Mouse (Mus musculus) forebrain, embryonic 11.5 days (tissue): ENCODE measurements around the gene Akap8. TPM values are rescaled to one million over a fixed set of nuclear protein-coding genes. Genes with fewer than 3 reads are reported as not detected.

ENCODE experiments used
- ATAC-seq: fragments of 200-750 bp; cut with Nextera tagmentation; replicated peaks from 2 replicates; pipeline ENCODE4 v1.8.0; 2017; ENCODE audit warnings: moderate TSS enrichment; ENCODE audit not compliant: low FRiP score
- DNase-seq: peaks from one replicate; pipeline ENCODE4 v3.0.0-alpha.2; 2017; ENCODE audit warnings: low spot score
- H3K27ac ChIP-seq: fragments of 300-500 bp; sonication (generic); 2 replicates; pipeline ENCODE4 v1.5.1; 2014; ENCODE audit warnings: low read depth, low read length
- H3K27me3 ChIP-seq: fragments of 300-500 bp; sonication (generic); 2 replicates; pipeline ENCODE4 v1.6.1; 2014; ENCODE audit warnings: mild to moderate bottlenecking, low read length, mixed read lengths; ENCODE audit not compliant: control insufficient read depth, insufficient read depth
- H3K36me3 ChIP-seq: fragments of 300-500 bp; sonication (generic); 2 replicates; pipeline ENCODE4 v1.6.1; 2014; ENCODE audit warnings: mild to moderate bottlenecking, low read length, moderate library complexity, mixed read lengths; ENCODE audit not compliant: control insufficient read depth, insufficient read depth
- H3K4me1 ChIP-seq: fragments of 300-500 bp; sonication (generic); replicated peaks from 2 replicates; pipeline ENCODE4 v1.6.1; 2014; ENCODE audit warnings: low read length, mixed read lengths; ENCODE audit not compliant: control insufficient read depth, insufficient read depth
- H3K4me2 ChIP-seq: fragments of 300-500 bp; sonication (generic); 2 replicates; pipeline ENCODE4 v1.6.1; 2014; ENCODE audit warnings: low read depth, mild to moderate bottlenecking, low read length, moderate library complexity, mixed read lengths; ENCODE audit not compliant: severe bottlenecking
- H3K4me3 ChIP-seq: fragments of 300-500 bp; sonication (generic); 2 replicates; pipeline ENCODE4 v1.5.1; 2014; ENCODE audit warnings: low read depth, low read length
- H3K9ac ChIP-seq: fragments of 300-500 bp; sonication (generic); 2 replicates; pipeline ENCODE4 v1.6.1; 2014; ENCODE audit warnings: low read length
- H3K9me3 ChIP-seq: fragments of 300-500 bp; sonication (generic); 2 replicates; pipeline ENCODE4 v1.6.1; 2016; ENCODE audit warnings: low read length, mixed read lengths; ENCODE audit not compliant: control insufficient read depth
- WGBS: fragments of 180-500 bp; shearing (Covaris S2); extraction: QIAGEN DNeasy Blood & Tissue Kit; methylation state at CpG from one replicate; pipeline ENCODE4 v1.1.7; 2014; 5-methylcytosine and 5-hydroxymethylcytosine counted together
- polyA plus RNA-seq: library from polyadenylated mRNA; unstranded; fragments of >200 nt; fragmentation: Nextera tagmentation; extraction: Ambion mirVana; gene quantifications from 2 replicates; pipeline ENCODE4 v1.2.1, GENCODE M21; 2014

Gene Akap8
- polyA plus RNA-seq, 1 experiment from 2014 or later = 78.4 TPM

GRCm38 (mm10) chr17:32359928-32360327, 38.9 kb upstream of the Akap8 start:
- Histone ChIP-seq H3K4me1 (peaks cover 7% of the 10 kb centered on the region), H3K27me3 (no peaks in the 10 kb centered on the region), H3K4me3 (no peak overlapping the region), H3K4me2 (no peak overlapping the region), H3K9me3 (no peaks in the 10 kb centered on the region), H3K27ac (no peak overlapping the region), H3K9ac (no peak overlapping the region), H3K36me3 (peaks cover 46% of the 10 kb centered on the region)
- no peak for ATAC-seq
- WGBS = 92% methylated on average over 16 of the region's 18 CpGs
- DNase-seq = no peak

DNA sequence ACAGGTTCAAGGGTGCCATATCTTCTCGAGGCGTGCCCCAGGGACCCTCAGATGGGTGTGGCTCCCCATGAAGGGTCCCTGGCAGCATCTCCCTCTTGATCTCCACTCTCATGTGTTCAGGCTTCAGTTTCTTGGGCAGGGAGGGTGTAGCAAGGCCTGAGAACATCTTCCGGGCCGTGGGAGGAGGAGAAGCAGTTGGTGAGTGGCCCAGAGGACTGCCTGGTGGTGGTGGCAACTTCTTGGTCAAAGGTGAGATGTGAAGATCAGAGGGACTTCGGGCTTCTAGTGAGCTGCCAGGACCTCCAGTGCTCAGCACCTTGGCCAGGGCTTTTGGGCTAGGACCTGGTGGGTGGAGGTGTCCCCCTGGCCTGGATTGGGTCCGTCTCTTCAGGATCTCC, 37.9 kb upstream of the Akap8 start:
- Histone ChIP-seq H3K36me3 (peaks cover 49% of the 10 kb centered on the region), H3K4me3 (no peak overlapping the region), H3K27ac (no peak overlapping the region), H3K27me3 (no peaks in the 10 kb centered on the region), H3K9me3 (no peaks in the 10 kb centered on the region), H3K9ac (no peak overlapping the region), H3K4me2 (no peak overlapping the region), H3K4me1 (peaks cover 7% of the 10 kb centered on the region)
- DNase-seq = no peak
- WGBS = 94% methylated on average over 6 of the region's 6 CpGs
- no peak for ATAC-seq

DNA sequence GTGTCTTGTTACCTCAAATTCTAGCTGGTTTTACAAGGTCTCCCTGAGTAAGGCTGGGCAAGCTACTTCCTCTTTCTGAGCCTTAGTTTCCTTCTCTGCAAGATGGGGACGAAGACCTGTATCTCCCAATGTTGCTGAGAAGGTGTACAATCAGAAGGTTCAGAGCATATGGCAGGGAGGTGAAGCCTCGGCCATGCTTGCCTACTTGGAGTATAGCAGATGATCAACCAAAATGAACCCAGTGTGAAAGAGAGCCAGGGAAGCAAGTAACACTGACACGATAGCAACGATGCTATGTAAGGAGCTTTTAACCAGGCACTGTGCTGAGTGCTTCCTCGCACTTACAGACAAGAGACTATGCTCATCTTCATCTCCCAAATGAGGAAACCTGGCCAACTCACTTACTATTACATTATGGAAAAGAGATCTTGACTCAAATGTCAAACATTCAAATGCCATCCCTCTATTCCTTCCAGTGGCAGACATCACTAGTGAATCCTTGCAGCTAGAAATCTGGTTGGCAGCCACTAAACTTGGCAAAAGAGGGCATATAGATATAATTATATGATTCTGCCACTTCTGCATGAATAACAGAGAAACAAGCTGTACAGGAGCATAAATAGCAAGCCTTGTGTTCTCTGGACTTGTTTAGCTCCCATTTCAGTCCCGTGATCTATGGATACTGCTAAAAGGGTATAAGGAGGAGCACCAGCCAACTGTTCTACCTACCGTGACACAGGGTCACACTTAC, 37.3 kb upstream of the Akap8 start:
- Histone ChIP-seq H3K9me3 (no peaks in the 10 kb centered on the region), H3K27ac (no peak overlapping the region), H3K27me3 (no peaks in the 10 kb centered on the region), H3K36me3 (peaks cover 49% of the 10 kb centered on the region), H3K4me2 (no peak overlapping the region), H3K4me1 (peaks cover 7% of the 10 kb centered on the region), H3K4me3 (no peak overlapping the region), H3K9ac (no peak overlapping the region)
- DNase-seq = no peak
- no peak for ATAC-seq
- WGBS = 94% methylated on average over 7 of the region's 7 CpGs

DNA sequence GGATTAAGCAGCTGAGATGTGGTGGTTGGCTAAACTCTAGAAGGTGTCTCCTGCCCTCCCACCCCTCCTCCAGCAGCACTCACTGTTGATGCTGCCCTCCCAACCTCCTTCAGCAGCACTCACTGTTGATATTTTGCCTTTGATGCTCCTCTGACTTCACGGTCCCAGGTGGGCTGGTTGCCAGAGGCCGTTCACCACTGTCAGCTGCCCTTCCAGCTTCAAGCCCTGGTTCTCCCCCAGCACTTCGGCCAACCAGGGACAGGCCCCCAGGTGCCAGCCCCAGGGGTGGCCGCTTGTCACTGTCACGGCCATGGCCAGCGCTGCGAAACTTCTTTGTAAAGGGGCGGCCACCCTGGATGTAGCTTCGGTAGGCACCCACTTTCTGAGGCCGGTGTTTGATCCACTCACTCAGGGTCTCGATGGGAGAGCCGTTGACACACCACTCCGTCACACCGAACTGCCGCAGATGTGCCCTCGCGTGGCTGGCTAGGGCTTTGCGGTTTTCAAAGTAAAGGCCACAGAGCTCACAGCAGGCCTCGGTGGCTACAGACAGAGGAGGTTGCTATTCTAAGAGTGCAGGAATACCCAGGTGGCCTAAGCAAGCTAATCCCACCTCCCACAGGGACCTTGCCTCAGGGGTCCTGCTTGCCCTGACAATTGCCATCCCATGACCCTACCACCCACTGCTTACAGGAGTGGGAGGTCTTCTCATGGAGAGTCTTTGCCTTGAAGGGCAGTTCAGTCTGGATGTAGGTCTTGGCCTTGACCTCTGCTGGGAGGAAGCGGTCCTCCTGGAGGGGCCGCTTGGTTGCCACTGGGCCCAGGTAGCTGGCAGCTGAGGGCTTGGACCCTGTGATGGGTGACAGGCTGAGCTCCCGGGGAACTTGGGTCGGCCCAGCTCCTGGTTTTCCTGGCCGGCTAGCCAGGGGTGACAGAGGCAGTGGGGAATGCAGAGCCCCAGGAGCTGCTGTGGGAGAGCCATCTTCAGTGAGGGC, 36.0 kb upstream of the Akap8 start:
- Histone ChIP-seq H3K27ac (no peak overlapping the region), H3K36me3 (peaks cover 48% of the 10 kb centered on the region), H3K27me3 (no peaks in the 10 kb centered on the region), H3K4me2 (no peak overlapping the region), H3K4me3 (no peak overlapping the region), H3K9me3 (no peaks in the 10 kb centered on the region), H3K4me1 (no peaks in the 10 kb centered on the region), H3K9ac (no peak overlapping the region)
- DNase-seq (no peak), ATAC-seq (no peak)
- WGBS = 87% methylated on average over 24 of the region's 24 CpGs

- DNase-seq (no peak), ATAC-seq (no peak)
- Histone ChIP-seq H3K9me3 (no peaks in the 10 kb centered on the region), H3K9ac (no peak overlapping the region), H3K4me1 (no peaks in the 10 kb centered on the region), H3K27ac (no peak overlapping the region), H3K36me3 (peaks cover 45% of the 10 kb centered on the region), H3K4me3 (no peak overlapping the region), H3K27me3 (no peaks in the 10 kb centered on the region), H3K4me2 (no peak overlapping the region)
- WGBS = 87% methylated on average over 9 of the region's 9 CpGs
Observed at GRCm38 (mm10) chr17:32356281-32356680, 35.2 kb upstream of the Akap8 start.

DNA sequence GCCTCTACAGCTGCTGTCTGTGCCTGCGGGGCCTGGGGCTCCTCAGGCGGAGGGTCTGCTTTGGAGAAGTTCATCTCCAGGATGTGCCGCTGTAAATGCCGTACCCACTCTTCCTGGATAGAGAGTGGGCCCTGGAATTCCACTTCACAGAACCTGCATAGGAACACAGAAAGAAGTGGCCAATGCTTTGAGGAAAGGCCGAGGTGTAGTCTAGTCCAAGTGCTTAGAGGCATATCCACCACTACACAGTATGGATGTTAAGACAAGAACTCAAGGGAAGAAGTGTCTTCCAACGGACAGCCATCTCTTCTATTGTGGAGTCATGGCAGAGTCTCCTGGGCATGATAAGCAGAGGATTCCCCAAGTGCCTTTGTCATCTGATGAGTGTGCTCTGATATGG, 34.0 kb upstream of the Akap8 start:
- H3K27me3 ChIP-seq = no peaks in the 10 kb centered on the region
- H3K36me3 ChIP-seq = peaks cover 41% of the 10 kb centered on the region
- no peaks in the 10 kb centered on the region; the same call in 1 of the 2 replicates for H3K4me1 ChIP-seq
- H3K4me3 ChIP-seq = no peak overlapping the region
- H3K4me2 ChIP-seq = no peak overlapping the region
- ATAC-seq = no peak
- WGBS = 92% methylated on average over 6 of the region's 6 CpGs
- no peak overlapping the region for H3K9ac ChIP-seq
- DNase-seq = no peak
- no peaks in the 10 kb centered on the region for H3K9me3 ChIP-seq
- H3K27ac ChIP-seq = no peak overlapping the region

DNA sequence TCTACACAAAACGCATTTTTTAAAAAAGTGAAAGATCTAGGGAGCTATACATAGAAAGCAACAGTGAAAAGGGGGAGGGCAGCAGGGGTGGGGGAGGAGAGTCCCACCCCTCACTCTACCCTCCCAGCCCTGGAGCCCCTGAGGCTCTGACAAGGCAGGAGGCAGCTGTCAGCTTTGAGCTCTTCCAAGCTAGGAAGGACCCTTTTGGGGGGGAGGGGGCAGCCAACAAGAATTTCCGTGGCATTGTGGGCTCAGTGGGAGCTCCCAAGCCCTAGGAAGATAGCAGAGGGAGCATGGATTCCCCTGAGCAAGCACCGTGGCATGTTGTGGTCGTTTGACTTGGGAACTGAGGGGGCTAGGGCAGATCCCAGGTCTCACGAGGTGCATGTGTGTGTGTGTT, 33.2 kb upstream of the Akap8 start:
- 61% methylated on average over 5 of the region's 5 CpGs for WGBS
- Histone ChIP-seq H3K4me1 (no peaks in the 10 kb centered on the region; the same call in 1 of the 2 replicates), H3K9me3 (no peaks in the 10 kb centered on the region), H3K27ac (no peak overlapping the region), H3K36me3 (peaks cover 35% of the 10 kb centered on the region), H3K4me2 (no peak overlapping the region), H3K27me3 (no peaks in the 10 kb centered on the region), H3K4me3 (no peak overlapping the region), H3K9ac (no peak overlapping the region)
- DNase-seq (no peak), ATAC-seq (no peak)

DNA sequence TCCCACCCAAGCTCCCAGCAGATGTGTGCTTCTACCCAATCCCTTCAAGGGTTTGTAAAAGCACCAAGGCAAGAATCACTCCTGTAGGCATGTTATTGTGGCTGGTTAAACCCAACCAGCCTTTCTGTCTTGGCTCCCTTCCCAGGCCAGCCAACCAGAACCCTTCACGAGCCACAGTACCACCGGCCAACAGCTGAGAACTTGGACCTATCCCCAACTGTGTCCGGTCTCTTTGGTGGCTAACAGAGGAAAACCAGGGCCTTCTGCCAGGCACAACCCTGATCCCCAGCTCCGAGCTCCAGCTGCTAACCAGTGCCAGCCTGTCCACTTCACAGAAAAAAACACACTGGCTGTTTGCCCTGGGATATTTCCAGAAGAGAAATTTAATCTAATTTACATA, 32.7 kb upstream of the Akap8 start:
- DNase-seq (no peak), ATAC-seq (no peak)
- WGBS = 89% methylated on average over 4 of the region's 4 CpGs
- Histone ChIP-seq H3K9me3 (no peaks in the 10 kb centered on the region), H3K4me1 (no peaks in the 10 kb centered on the region; the same call in 1 of the 2 replicates), H3K9ac (no peak overlapping the region), H3K4me3 (no peak overlapping the region), H3K27ac (no peak overlapping the region), H3K27me3 (no peaks in the 10 kb centered on the region), H3K4me2 (no peak overlapping the region), H3K36me3 (peaks cover 30% of the 10 kb centered on the region)
